Mouse (Mus musculus) CH12.LX (cell line): ENCODE data around the gene Gm43738.

Source experiments
- CHD2 ChIP-seq: IDR thresholded peaks from 2 replicates; pipeline ENCODE4 v1.6.1; 2011; ENCODE audit warnings: low read length, improper control_type of control experiment
- CTCF ChIP-seq, 2 experiments: IDR thresholded peaks in 1 of 2; conservative IDR thresholded peaks in 1 of 2; 2 replicates each; pipeline ENCODE4 v1.5.1; 2011 to 2012; ENCODE audit warnings: low read depth in 2 of 2, low read length in 2 of 2, improper control_type of control experiment in 1 of 2, inconsistent platforms in 1 of 2, mild to moderate bottlenecking in 1 of 2, moderate library complexity in 1 of 2
- EP300 ChIP-seq: IDR thresholded peaks from 2 replicates; pipeline ENCODE4 v1.6.1; 2011; ENCODE audit warnings: low read length, improper control_type of control experiment
- HCFC1 ChIP-seq: IDR thresholded peaks from 2 replicates; pipeline ENCODE4 v1.6.1; 2012; ENCODE audit warnings: low read depth, mild to moderate bottlenecking, inconsistent platforms, low read length, improper control_type of control experiment
- JUN ChIP-seq: IDR thresholded peaks from 2 replicates; pipeline ENCODE4 v1.6.1; 2011; ENCODE audit warnings: low read depth, mild to moderate bottlenecking, low read length, improper control_type of control experiment, moderate library complexity; ENCODE audit not compliant: insufficient read depth
- MAFK ChIP-seq: IDR thresholded peaks from 2 replicates; pipeline ENCODE4 v1.6.1; 2011; ENCODE audit warnings: low read length, improper control_type of control experiment; ENCODE audit not compliant: insufficient replicate concordance
- MAX ChIP-seq: IDR thresholded peaks from 2 replicates; pipeline ENCODE4 v1.6.1; 2011; ENCODE audit warnings: low read length, improper control_type of control experiment
- MAZ ChIP-seq: IDR thresholded peaks from 2 replicates; pipeline ENCODE4 v1.6.1; 2012; ENCODE audit warnings: low read depth, mild to moderate bottlenecking, inconsistent platforms, low read length, improper control_type of control experiment, moderate library complexity
- MXI1 ChIP-seq: IDR thresholded peaks from 2 replicates; pipeline ENCODE4 v1.6.1; 2011; ENCODE audit warnings: mild to moderate bottlenecking, low read depth, low read length, improper control_type of control experiment
- POLR2A ChIP-seq: IDR thresholded peaks from 2 replicates; pipeline ENCODE4 v1.6.1; 2011; ENCODE audit warnings: low read depth, mild to moderate bottlenecking, improper control_type of control experiment, low read length
- SMC3 ChIP-seq: IDR thresholded peaks from 2 replicates; pipeline ENCODE4 v1.6.1; 2011; ENCODE audit warnings: low read depth, low read length, improper control_type of control experiment
- USF2 ChIP-seq: conservative IDR thresholded peaks from 2 replicates; pipeline ENCODE4 v1.6.1; 2011; ENCODE audit warnings: low read depth, low read length, improper control_type of control experiment
- ZNF384 ChIP-seq: IDR thresholded peaks from 2 replicates; pipeline ENCODE4 v1.6.1; 2012; ENCODE audit warnings: low read depth, low read length, improper control_type of control experiment, inconsistent platforms

DNA sequence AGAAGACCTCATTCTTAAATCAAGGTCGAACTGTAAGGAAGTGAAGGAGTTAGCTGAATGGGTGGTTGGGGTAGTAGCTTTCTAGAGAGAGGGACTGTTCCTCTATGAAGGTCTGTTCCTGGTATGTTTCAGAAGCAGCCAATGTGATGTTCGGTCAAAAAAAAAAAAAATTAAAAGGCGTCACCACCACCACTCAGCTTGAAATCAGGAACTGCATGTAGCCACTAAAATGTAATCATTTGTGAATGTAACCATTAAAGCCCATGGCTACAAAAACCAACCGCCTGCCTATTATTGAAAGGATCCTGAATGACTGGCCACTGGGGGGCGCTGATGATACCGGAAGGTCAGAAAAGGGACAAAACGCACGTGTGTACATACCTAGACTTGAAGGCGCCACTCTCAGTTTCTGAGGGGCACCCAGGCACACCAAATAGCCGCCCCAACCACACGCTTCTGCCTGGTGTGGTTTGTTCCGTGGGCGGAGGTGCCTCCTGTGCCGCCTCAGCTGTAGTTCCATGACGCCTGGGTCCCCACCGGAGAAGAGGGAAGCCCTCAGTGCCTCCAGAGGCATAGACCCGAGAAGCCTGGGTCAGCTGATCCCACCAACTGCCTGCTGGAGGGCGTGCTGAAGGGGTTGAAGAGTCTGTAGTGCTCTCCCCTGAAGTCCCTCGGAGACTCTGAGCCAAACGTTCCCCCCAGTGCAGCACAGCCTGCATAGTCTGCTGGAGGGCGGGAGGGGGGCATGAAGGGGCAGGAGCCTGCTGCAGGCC is 13.4 kb downstream of the Gm43738 start:
- TF ChIP-seq POLR2A (peak; percentile 45; the same call in 1 of the 2 replicates), JUN (no peak), CHD2 (no peak), CTCF (conservative IDR thresholded peaks at IDR 0.05 in 1 of 2, IDR thresholded peaks at IDR 0.05 in 1 of 2; ENCODE audit: low read depth in 2 of 2, low read length in 2 of 2) (peak; percentile 45 to 90; a peak in 3 of 4 replicates), ZNF384 (peak; percentile 52), SMC3 (peak; percentile 40), EP300 (no peak), MAFK (no peak), HCFC1 (peak; percentile 56), MXI1 (peak; percentile 98), USF2 (no peak), MAX (peak; percentile 99), MAZ (peak; percentile 57; the same call in 1 of the 2 replicates)
